Comparison of ENCODE assay signal across 21 mouse cellular contexts in the genomic region with DNA sequence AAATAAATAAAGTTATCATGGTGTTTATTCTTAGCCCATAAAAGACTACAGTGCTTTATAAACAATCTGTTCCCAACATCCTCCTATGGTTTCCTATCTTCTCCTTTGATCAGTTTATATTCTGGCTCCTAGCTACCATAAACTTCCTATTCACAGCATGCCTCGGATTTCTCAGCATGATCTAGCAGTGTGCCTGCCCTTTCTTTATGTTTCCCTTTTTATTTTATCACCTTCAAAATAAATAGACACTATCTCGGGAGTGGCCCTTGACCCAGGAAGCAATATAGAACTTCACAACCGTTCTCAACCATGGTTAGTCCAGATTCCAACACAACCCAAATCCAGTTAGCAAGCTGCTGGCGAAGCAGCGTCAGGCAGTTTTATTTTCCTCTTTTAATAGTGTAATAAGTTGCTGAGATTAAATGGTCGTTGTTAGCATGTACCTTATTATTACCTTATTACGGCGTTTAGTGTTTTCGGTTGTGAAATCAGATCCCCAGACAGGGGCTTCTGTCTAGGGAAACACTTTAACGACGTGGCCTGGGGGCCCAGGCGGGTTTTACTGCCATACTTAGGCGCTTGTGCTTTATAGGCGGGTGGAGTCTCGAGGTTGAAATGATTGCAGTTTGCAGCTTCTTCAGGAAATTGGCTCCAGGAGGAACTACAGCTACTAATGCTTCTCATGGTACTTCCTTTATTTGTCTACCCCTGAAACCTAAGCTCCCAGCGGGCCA. TPM values are rescaled to one million over a fixed set of nuclear protein-coding genes. Genes with fewer than 3 reads are reported as not detected.
A peak's percentile ranks its signal among the peaks of the same experiment; 100 is the strongest.
DNase-seq lines count a peak whose midpoint lies in the region; ATAC-seq and TF ChIP-seq lines count a peak whose summit lies in the region.
"Had no signal": no experiment of that assay in that cellular context is flagged by ENCODE, and none has a peak within 500 bp of the region (broad histone marks: within the 10 kb centered on the region; RNA-seq: fewer than 3 reads in every experiment).

No protein-coding gene starts in this region.

- no peak for TF ChIP-seq CTCF in kidney, postnatal 0 days (IDR thresholded peaks at IDR 0.05; ENCODE audit: low read depth)

- no peaks in the 10 kb centered on the region for H3K9me3 ChIP-seq in kidney, postnatal 0 days (replicated peaks; ENCODE audit: low read length)
- H3K9me3 ChIP-seq in intestine, embryonic 15.5 days, result no peaks in the 10 kb centered on the region
- H3K9me3 ChIP-seq: liver, embryonic 15.5 days; midbrain, embryonic 12.5 days had no signal

- peak overlapping the region; percentile 34 for H3K4me2 ChIP-seq in kidney, postnatal 0 days (ENCODE audit: low read length)
- peak overlapping the region; percentile 34 for H3K4me2 ChIP-seq in intestine, embryonic 15.5 days (replicated peaks)
- H3K4me2 ChIP-seq: liver, embryonic 15.5 days; midbrain, embryonic 12.5 days had no signal

- H3K36me3 ChIP-seq in kidney, postnatal 0 days (ENCODE audit: insufficient read depth, low read length), result no peaks in the 10 kb centered on the region
- H3K36me3 ChIP-seq in intestine, embryonic 15.5 days, result no peaks in the 10 kb centered on the region
- H3K36me3 ChIP-seq: liver, embryonic 15.5 days; midbrain, embryonic 12.5 days had no signal

- no peaks in the 10 kb centered on the region for H3K4me1 ChIP-seq in kidney, postnatal 0 days (replicated peaks; ENCODE audit: insufficient read depth, low read length)
- 0 out of 2 replicates have a peak, but pooled peaks cover 2% of the 10 kb centered on the region for H3K4me1 ChIP-seq in intestine, embryonic 15.5 days (replicated peaks)
- H3K4me1 ChIP-seq: liver, embryonic 15.5 days; midbrain, embryonic 12.5 days had no signal

- H3K4me3 ChIP-seq in kidney, postnatal 0 days (replicated peaks; ENCODE audit: low read depth, low read length), result no peak overlapping the region
- no peak overlapping the region for H3K4me3 ChIP-seq in intestine, embryonic 15.5 days (replicated peaks)
- H3K4me3 ChIP-seq: liver, embryonic 15.5 days; midbrain, embryonic 12.5 days had no signal

- DNase-seq in kidney, postnatal 0 days (ENCODE audit: low spot score), result peak; percentile 29
- no peak for DNase-seq in kidney, adult 18-20 months
- peak; percentile 22 for DNase-seq in embryo, embryonic 9.5 days (ENCODE audit: extremely low spot score)
- peak; percentile 34 for DNase-seq in mesoderm, embryonic 11.5 days (ENCODE audit: low read depth, low spot score)
- no peak for DNase-seq in frontal cortex, postnatal 36 days (ENCODE audit: low spot score in 2 of 2)
- DNase-seq in adrenal gland, postnatal 4 days (ENCODE audit: low spot score in 2 of 2), result no peak
- no peak for DNase-seq in c-Kit-positive CD71-positive TER-119-positive erythroid progenitor cells, embryonic 14.5 days (ENCODE audit: low spot score)
- DNase-seq: adrenal gland, adult 2 months; cerebellum, adult 9-10 months; gastrocnemius, postnatal 10 days; retina, postnatal 1 day; spleen, adult 18-20 months had no signal

- ATAC-seq in kidney, postnatal 0 days (replicated peaks; ENCODE audit: low FRiP score, low read depth), result no peak
- peak; percentile 92 for ATAC-seq in intestine, embryonic 15.5 days
- ATAC-seq: forebrain, embryonic 14.5 days; inflammation-experienced regulatory T-cells, adult 6 months had no signal

- no peak overlapping the region for H3K27ac ChIP-seq in kidney, postnatal 0 days
- peak overlapping the region; percentile 61 for H3K27ac ChIP-seq in intestine, embryonic 15.5 days
- H3K27ac ChIP-seq: liver, embryonic 15.5 days; midbrain, embryonic 12.5 days; stomach, postnatal 0 days had no signal

- 4% methylated on average over 16 of the region's 16 CpGs for WGBS in kidney, postnatal 0 days
- WGBS in intestine, embryonic 15.5 days, result 25% methylated on average over 16 of the region's 16 CpGs

- no peak overlapping the region for H3K9ac ChIP-seq in kidney, postnatal 0 days (ENCODE audit: low read depth, low read length)
- no peak overlapping the region for H3K9ac ChIP-seq in intestine, embryonic 15.5 days
- H3K9ac ChIP-seq: liver, embryonic 15.5 days; midbrain, embryonic 12.5 days had no signal

- H3K27me3 ChIP-seq in kidney, postnatal 0 days (ENCODE audit: insufficient read depth, low read length), result no peaks in the 10 kb centered on the region
- no peaks in the 10 kb centered on the region for H3K27me3 ChIP-seq in intestine, embryonic 15.5 days (replicated peaks)
- H3K27me3 ChIP-seq: liver, embryonic 15.5 days; midbrain, embryonic 12.5 days had no signal

RNA-seq across cellular contexts. Expression of a gene that starts 12.4 kb away (rescaled TPM):
- polyA plus RNA-seq in kidney, postnatal 0 days (2015; fragmentation: Nextera tagmentation; extraction: Ambion mirVana), result not detected in 2 replicates
- not detected in 2 replicates for polyA plus RNA-seq in intestine, embryonic 15.5 days (2015; fragmentation: Nextera tagmentation; extraction: Ambion mirVana)
- not detected for total RNA-seq in adrenal gland, postnatal 4 days (2021)
- total RNA-seq: adrenal gland, adult 2 months; gastrocnemius, postnatal 10 days; heart, postnatal 25 days; left cerebral cortex, postnatal 14 days had no signal
- polyA plus RNA-seq: adrenal gland, adult 2 months; forebrain, embryonic 14.5 days; inflammation-experienced regulatory T-cells, adult 6 months; liver, embryonic 15.5 days; midbrain, embryonic 12.5 days; stomach, postnatal 0 days; urinary bladder, adult 2 months had no signal

RNA-seq across cellular contexts. Expression of a gene that starts 27.8 kb away (rescaled TPM):
- not detected in 2 replicates for polyA plus RNA-seq in kidney, postnatal 0 days (2015; fragmentation: Nextera tagmentation; extraction: Ambion mirVana)
- polyA plus RNA-seq in intestine, embryonic 15.5 days (2015; fragmentation: Nextera tagmentation; extraction: Ambion mirVana), result not detected in 2 replicates
- not detected for total RNA-seq in adrenal gland, postnatal 4 days (2021)
- total RNA-seq: adrenal gland, adult 2 months; heart, postnatal 25 days; left cerebral cortex, postnatal 14 days had no signal
- polyA plus RNA-seq: adrenal gland, adult 2 months; forebrain, embryonic 14.5 days; inflammation-experienced regulatory T-cells, adult 6 months; liver, embryonic 15.5 days; midbrain, embryonic 12.5 days; urinary bladder, adult 2 months had no signal

RNA-seq across cellular contexts. Expression of a gene that starts 36.7 kb away (rescaled TPM):
- 210 and 219 TPM in 2 replicates for polyA plus RNA-seq in kidney, postnatal 0 days (2015; fragmentation: Nextera tagmentation; extraction: Ambion mirVana)
- polyA plus RNA-seq in intestine, embryonic 15.5 days (2015; fragmentation: Nextera tagmentation; extraction: Ambion mirVana), result 72.7 and 77.0 TPM in 2 replicates
- 10 to 100 TPM in 1 of 2 experiments, under 1 TPM in 1; 0.25 to 12.7 TPM for total RNA-seq in adrenal gland, postnatal 4 days (2021)
- total RNA-seq: adrenal gland, adult 2 months; gastrocnemius, postnatal 10 days; heart, postnatal 25 days; left cerebral cortex, postnatal 14 days had no signal
- polyA plus RNA-seq: adrenal gland, adult 2 months; forebrain, embryonic 14.5 days; inflammation-experienced regulatory T-cells, adult 6 months had no signal

RNA-seq across cellular contexts. Expression of a gene that starts 47.9 kb away (rescaled TPM):
- not detected in 2 replicates for polyA plus RNA-seq in kidney, postnatal 0 days (2015; fragmentation: Nextera tagmentation; extraction: Ambion mirVana)
- not detected in 2 replicates for polyA plus RNA-seq in intestine, embryonic 15.5 days (2015; fragmentation: Nextera tagmentation; extraction: Ambion mirVana)
- total RNA-seq in adrenal gland, postnatal 4 days (2021), result not detected
- total RNA-seq: adrenal gland, adult 2 months; gastrocnemius, postnatal 10 days; heart, postnatal 25 days; left cerebral cortex, postnatal 14 days had no signal
- polyA plus RNA-seq: adrenal gland, adult 2 months; forebrain, embryonic 14.5 days; inflammation-experienced regulatory T-cells, adult 6 months; liver, embryonic 15.5 days; midbrain, embryonic 12.5 days; stomach, postnatal 0 days; urinary bladder, adult 2 months had no signal

Comparison
In these comparisons a context has a peak if more than half of its experiments do, and no peak if none do; other contexts are left out.
1. DNase-seq: peak in kidney, postnatal 0 days (single experiment), embryo, embryonic 9.5 days (single experiment) and mesoderm, embryonic 11.5 days (single experiment); none in kidney, adult 18-20 months (single experiment), frontal cortex, postnatal 36 days (0 of 2), adrenal gland, postnatal 4 days (0 of 2) and c-Kit-positive CD71-positive TER-119-positive erythroid progenitor cells, embryonic 14.5 days (single experiment).